Mouse (Mus musculus): ENCODE measurements around the gene Ntn1.

Ntn1 gene

DNA sequence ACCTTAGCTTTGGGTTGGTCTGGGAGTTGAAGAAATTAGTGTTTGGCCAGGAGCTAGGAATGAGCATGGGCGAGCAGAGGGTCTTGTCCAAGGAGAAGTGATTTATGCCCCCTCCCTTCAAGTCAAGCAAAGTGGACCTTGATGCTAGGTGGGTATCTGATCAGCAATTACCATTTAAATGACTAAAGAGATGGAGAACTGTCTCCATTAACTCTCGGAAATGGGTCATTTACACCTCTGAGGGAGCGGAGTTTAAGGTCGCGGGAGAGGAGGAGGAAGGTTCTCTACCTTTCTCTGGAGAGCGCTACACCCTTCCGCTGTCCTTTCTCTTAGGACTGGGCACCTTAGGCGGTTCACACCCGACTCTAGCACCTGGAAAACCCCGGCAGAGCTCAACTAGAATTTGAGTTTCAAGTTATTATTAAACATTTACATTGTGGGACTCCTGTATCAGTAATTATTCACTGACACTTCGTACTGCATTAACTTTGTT, at the start of gene Ntn1:
Gene Ntn1, minus strand, starts transcription at position 97 of the 493 bp plus-strand sequence.
- no peak for DNase-seq

DNA sequence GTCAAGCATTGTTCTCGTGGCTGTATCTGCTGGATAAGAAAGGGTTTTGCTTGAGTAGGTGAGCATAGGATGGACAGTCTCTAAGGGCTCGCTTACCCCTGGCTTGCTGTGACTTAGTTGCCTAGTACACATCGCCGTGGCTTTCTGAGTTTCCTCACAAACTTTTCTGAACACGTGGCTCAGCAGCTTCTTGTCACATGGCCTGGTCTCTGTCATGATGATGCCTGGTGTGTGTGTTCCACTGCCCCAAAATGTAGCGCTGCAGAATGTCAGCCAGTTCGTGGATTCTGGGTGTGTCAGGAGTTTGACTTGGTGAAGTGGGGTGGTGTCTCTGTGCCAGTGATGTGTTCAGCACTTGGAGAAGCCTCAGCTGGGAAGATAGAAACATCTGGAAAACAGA, 47.7 kb upstream of the Ntn1 start:
- no peak for DNase-seq

DNA sequence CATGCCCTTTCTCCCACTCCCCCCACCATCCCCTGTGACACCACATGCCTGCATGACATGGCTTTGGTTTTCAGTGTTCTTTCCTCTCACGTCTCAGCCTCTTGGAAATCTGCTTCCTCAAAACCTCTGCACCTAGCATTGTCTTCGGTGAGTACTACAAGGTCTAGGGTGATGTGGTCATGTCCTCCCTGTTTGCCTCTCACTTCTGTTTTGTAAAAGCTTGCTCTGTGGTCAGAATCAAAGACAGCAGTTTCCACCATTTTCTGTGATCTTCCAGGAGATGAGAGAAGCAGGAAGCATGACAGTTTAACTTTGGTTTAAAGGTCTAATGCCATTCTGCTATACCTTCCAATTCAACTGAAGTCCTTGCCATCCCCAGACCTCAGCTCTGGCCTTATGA, 46.6 kb upstream of the Ntn1 start:
- DNase-seq: no peak

DNA sequence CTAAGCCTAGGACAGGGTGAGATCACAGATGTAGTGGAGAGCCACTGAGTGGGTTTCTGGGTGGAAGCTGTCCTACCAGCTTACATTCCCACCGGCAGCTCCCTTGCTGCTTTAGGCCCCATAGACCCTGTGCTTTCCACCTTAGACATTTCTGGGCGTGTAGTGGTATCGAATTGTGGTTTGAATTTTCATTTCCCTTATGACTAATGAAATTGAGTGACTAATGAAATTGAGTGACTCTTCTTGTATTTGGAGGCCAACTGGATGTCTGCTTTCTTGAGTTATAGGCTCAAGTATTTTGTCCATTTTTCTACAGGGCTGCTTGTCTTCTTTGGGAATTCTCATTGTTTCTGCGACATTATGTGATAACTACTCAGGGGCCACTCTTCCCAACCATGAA, 45.9 kb upstream of the Ntn1 start:
- DNase-seq: no peak

DNA sequence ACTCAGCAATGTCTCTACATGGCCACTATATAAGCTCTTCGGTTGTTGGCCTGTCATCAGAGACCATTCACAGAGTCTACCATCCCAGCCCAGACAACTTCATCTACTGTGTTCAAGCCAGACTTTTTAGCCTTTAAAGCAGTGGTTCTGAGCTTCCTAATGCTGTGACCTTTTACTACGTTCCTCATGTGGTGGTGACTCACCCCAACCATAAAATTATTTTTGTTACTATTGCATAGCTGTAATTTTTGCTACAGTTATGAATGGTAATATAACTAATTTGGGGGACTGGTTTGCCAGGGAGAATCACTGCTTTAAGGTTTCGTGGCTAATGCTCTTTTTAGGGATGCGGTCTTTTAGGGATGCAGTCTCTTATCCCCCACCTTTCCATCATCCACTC, 45.3 kb upstream of the Ntn1 start:
- no peak for DNase-seq

DNA sequence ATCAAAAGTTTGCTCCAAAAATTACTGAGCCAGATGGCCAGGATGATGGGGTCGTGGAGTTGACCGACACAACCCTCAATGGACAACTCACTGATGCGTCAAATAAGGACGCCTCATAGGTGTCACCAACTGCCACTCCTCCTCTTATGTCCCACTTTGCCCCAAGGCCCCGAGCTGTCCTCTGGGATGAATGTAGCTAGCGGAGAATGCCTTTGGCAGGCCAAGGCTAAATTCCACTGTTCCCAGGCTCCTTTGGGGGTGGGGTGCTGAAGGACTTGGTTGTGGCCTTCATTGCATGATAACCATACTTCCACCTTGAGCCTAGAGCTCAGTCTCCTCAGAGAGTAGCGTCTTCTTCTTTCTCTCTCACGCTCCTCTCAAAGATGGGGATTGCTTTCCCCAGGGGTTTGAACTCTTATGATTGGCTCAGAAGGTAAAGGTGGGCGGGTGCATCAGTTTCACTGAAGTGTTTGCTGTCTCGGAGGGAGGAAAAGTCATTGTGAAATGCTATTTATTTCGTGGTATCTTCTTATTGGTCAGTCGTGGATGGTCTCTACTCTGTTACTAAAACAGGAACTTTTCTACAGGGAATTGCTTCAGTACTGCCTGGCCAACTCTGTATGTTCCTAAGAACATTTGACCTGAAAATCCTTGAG, 42.5 kb upstream of the Ntn1 start:
- DNase-seq: no peak

DNA sequence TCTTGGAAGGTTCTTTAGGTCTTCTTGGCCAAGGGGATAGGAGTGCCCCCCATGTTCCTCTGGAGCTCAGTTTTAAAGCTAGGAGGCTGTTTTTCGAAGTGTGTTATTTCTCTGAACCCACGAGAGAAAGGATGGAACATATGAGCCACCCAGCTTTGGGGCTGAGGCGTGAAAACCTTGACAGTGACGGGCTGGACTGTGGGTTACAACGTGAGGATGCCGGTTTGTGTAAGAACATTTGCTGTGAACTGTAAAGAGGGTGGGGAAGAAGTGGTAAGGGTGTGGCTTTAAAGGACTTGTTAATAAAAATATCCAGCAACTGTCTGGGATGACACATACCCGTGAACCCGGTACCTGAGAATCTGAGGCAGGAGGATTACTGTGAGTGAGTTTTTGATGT, 41.7 kb upstream of the Ntn1 start:
- no peak for DNase-seq

DNA sequence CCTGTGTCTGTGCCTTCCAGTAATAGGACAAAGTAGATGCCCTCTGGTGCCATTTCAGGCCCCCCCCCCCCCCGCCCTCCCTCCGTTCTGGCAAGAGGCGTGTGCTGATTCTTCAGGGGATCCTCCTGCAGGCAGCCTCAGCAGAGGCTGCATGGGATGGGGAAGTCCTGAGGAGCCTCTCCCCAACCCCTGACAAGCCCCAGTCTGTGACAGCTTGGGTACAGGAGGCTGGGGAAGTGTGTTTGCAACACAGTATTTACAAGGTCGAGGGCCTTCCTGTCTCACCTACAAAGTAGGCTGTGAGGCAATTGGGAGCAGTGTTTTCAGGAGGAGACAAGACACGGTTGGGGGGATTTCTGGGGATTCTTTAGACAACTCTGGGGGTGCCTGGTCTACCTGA, 40.3 kb upstream of the Ntn1 start:
- DNase-seq: no peak

DNA sequence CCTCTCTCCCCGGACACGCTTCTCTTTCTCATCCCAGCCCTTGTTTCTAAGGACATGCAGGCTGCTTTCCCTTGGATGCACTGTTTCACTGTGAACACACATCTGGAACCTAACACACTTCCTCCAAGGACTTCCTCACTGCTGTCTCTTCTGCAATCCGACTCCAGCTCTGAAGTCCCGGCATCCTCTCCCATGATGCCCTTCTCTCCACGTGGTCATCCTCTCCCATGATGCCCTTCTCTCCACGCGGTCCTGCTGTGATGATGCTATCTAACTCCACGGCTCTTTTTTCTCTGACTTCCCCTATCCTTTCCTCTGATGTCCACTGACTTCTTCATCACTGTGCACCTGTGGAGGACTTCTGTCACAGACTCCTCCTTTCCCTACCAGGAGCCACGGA, 39.5 kb upstream of the Ntn1 start:
- no peak for DNase-seq

DNA sequence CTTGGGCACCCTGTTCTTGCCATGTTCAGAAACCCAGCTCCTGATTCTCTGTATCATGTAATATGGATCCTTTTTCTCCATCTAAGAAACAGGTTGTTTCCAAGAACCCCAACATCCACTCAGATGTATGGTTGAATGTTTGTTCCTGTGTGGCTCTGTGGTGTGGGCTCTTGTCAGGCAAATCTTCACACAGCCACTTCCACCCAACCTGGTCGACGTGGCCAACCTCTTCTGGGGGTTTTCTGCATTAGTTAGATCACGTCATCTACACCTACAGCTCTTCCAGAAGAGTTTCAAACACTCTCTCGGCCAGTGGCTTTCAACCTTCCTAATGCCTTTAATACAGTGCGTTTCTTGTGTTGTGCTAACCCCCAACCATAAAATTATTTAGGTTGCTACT, 35.8 kb upstream of the Ntn1 start:
- DNase-seq: no peak

DNA sequence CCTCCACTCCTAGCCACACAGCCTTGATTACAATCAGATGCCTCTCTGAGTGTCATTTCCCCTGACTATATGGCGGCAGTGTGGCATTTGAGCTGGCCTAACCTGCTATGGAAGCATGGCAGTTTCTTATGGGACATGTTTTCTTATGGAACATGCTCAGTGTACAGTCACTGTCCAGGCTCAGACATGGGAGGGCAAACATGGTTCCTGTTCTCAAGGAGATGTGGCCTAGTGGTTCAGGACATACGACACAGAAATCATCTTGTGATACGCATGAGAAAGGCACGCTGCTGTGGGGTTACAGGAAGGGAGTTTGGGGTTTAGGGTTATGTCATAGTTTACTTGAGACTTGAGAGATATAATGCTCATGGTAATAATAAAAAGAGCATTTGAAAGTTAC, 35.0 kb upstream of the Ntn1 start:
- no peak for DNase-seq

DNA sequence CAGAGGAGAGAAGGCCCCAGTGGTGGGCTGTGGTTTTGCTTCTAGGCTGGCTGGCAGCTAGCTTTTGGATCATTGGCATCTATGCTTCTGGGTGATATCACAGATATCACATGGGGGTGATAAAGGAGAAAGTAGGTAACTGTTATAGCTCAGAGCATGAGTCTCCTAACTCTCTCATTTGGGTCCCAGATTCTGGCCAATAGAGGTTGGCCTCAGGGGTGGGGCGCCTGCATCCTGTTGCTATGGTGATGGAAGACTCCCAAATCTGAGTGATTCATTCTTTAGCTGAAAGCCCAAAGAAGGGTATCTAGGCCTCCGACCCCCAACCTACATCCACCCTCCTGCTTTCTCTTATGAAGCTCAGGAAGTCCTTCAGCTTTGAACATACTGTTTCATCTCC, 34.1 kb upstream of the Ntn1 start:
- DNase-seq: no peak

DNA sequence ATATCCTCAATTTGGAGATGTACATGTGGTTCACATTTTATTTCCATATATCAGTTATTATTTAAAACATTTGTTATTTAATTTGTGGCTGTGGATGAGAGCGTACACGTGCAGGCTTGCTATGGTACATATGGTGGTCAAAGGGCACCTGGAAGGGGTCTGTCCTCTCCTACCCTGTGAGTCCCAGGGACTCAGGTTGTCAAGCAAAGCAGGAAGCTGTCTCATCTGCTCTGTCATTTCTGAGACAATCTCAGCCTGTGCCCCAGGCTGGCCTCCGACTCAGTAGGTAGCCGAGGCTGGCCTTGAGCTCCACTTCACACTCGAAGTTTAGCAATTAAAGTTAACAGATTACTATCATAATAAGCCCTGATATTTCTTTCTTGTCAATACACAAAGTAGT, 32.9 kb upstream of the Ntn1 start:
- no peak for DNase-seq

DNA sequence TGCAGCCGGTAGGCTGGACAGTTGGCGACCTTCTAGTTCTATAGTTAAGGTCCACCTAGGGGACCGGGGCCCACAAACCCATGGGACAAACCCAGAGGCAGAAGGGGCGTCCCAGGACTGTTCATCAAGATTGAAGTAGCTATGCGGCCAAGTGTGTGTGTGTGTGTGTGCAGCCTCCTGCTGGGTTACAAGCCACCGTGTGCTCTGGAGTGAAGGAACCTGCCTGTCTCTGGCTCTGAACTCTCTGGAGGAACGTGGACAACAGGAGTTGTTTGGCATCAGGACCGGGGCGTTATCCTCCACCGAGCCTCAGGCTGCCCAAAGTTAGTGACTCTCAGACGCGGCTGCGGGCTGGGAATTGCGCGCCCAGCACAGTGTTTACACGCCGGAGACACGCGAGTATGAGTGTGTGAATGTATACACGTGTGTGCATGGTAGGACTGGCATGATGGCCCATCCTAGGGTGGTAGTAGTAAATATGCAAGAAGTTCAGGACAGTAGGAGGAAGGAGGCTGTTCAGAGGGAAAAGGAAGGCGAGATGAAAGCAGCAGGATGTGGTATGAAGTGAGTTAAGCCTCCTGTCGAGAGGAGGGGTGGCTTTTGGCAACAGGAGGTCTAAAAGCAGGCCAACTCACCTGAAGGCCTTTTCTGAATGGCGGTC, 31.9 kb upstream of the Ntn1 start:
- no peak for DNase-seq

DNA sequence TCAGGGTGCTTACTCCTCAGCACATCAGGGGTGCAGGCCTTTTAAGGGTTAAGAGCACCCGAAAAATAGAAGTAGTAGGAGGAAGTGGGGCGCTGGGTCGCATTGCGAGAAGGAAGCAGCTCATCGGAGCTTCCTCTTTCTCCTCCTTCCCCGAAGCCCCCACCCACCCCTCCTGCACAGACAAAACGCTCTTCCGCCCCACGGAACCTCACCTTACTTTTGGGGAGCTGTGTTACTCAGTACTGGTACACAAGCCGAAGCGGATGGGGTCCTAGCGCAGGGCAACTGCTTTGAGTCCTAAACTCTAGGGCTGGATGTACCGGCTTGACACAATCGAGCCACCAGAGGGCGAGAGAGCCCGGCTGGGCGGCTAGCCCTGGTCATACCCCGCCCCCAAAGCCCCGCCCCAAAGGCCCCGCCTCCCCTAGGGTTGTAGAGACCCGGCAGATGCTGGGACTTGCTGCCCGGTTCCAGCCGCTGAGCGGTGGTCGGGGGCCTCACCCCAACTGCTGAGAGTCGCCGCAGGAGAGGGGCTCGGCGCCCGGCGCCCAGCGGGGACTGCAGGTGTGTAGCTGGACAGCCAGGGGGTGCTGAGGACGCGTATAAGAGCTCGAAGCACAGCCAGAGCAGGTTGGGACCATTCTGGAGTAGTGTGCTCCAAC, 31.2 kb upstream of the Ntn1 start, which contains the start of gene Pik3r5:
Gene Pik3r5, plus strand, starts transcription at position 423 of the 662 bp plus-strand sequence.
- peak; percentile 87 for DNase-seq

DNA sequence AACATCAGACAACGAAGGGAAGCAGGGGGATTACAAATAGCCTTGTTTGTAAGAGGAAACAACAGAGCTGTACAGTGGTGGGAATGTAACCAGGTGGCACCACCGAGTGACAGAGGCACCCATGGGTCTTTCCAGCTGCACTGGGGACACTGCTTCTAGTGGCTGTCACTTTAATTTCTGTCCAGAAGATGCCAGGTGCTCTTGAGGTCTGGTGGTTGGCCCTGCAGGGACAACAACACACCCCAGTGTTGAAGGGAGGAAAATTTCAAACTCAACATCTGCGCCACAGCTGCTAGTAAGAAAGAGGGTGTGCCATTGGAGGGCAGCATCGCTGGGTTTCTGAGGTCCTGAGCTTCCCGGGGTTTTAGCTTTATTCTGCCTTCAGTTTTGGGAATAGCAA, 30.0 kb upstream of the Ntn1 start:
- no peak for DNase-seq

DNA sequence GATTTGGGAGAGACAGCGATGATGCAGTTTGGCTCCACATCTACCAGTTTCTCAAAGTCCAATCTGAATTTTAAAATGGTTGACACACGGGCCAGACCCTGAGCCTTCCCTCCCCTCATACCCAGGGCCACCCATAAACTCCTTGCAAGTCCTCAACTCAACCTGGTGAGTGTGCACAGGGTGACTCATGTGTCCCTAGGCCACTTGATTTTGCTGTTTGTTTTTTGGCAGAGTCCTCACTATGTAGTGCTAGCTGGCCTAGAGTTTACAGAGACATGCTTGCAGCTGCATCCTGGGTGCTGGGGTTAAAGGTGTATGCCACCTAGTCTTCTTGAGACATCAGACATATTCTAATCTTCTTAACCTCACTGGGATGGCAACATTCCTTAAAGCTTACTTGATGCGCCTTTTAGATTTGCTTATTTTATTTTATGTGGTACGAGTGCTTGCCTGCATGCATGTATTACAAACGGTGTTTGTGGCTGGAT, 26.5 kb upstream of the Ntn1 start:
- no peak for DNase-seq

DNA sequence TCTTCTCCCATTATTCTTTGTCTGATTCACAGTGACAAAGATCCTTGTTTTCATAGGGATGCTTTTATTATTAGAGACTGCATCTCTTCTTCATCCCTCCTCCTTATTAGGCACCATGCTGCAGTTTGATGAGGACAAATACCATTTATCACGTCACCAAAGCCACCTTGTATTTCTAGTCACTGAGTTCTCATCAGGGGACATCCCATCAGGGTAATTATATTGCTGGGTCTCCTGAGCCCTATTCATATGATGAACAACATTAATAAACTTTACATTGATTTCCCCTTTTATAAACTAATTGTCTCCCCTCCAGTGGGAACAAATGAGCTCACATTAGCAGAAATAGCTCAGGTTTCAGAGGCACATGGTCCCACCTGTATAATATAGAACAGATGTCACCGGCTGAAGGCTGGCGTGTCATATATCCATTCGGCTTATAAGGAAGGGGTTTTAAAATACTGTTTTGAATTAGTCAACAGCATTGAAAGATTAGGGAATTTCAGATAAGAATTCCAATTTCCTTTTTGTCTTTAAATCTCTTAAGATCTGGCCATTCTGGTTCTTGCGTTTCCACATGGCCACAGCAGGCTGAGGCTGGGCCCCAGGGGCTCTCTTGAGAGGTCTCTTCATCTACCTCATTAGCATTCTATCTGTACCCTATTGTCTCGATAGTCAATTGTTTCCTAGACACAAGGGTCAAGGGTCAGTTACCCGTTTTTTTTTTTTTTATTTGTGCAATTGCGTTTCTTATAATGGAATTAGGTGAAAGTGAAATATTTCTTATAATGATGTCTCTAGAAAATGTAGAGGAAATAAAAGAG, 25.1 kb upstream of the Ntn1 start:
- DNase-seq: no peak

DNA sequence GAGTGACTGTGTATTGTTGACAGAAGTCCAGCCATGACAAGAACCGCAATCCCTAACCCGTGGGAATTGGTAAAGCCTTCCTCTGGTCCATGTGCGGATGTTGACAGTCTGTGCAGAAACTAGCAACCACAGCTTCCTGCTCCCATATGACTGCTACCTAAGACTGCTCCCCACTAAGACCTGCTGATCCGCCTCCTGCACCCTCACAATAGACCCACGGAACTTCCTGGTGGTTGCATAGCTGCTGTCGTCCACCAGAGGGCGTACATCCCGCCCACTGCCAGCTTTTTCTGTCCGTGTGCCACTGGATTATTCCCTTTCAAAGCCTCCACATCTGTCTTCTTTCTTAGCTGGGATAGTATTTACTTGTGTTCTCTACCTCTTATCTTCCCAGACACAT, 17.2 kb upstream of the Ntn1 start:
- peak; percentile 52 for DNase-seq

DNA sequence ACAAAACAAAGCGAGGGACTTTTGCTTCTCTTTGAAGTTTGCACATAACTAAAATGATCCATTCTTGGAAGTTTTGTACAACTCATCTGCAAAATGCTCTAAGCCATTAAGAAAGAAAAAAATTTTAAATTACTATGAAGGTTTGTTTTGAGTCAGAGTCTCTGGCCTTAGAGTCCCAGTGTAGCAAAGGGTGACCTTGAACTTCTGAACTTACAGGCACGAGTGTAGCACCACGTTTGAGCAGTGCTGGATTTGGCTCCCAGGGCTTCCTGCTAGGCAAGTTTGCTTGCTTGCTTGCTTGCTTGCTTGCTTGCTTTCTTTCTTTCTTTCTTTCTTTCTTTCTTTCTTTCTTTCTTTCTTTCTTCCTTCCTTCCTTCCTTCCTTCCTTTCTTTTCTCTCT, 16.4 kb upstream of the Ntn1 start:
- DNase-seq: no peak

DNA sequence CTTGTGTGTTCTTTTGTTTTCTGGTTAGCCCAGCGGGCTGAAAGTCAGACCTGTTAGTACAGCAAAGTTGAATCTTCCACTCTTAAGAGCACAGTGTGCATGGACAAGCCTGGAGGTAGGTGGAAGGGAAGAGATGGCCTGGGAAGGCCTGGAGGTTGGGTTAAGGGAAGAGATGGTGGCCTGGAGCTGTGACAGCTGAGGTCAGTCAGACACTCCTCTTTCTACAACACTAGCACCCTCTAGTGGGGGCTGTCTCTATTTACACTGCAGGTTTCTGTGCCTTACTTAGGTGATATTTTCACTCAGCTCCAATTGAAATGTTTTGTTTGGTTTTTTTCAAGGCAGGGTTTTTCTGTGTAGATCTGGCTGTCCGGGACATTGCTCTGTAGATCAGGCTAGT, 7.5 kb upstream of the Ntn1 start:
- DNase-seq: peak; percentile 88

DNA sequence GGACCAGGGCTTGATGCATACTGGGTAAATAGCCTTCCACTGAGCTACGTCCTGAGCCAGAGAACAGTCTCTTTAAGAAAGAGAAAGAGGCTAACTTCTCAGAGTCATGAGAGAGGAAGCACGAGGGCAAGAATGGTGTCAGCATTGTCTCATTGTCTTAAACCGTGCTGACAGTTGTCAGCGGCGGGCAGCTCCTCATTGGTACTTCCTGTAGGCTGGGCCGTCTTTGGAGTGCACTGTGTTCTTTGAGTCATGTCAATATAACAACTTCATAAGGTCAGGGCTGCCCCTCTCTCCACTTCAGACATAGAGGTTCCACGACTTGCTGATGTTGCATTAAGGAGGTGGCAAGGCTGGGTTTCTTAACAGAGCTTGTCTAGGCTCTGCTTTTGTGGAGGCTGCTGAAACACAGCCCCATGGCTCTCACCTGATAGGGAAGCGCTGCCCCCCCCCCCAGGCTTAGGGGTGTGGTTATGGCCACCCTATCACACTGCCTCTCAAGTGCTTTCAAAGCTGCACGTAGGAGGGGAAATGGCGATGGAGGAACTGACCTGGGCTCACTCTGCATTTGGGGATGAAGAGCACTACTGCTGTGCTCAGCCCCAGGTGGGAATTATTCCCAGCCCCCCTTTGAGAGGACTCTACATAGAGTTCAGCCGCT, 6.8 kb upstream of the Ntn1 start:
- DNase-seq: no peak

DNA sequence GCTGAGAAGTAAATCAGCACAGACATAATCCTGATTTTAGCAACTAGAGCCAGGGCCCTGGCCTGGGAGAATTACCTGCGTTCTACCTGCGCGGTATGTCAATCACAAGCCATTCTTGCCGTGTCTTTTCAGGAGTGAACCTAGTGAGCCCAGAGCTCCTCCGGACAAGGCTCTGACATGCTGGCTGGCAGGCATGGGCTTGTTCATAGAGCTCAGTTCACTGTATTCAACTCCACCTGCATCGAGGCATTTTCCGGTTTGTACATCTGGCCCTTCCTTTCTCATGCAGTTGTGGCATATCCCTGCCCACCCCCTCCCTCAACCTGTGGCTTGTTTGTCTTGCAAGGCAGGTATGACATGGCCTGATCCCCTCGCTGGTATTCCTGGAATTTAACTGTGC, 5.0 kb upstream of the Ntn1 start:
- no peak for DNase-seq
